Mouse (Mus musculus) heart, embryonic 16.5 days (tissue): Measurements from ENCODE around the gene Atp11a. TPM values are rescaled to one million over a fixed set of nuclear protein-coding genes. Genes with fewer than 3 reads are reported as not detected.

Experiments used
- ATAC-seq: fragments of 200-750 bp; cut with Nextera tagmentation; replicated peaks from 2 replicates; pipeline ENCODE4 v1.8.0; 2017; ENCODE audit warnings: moderate number of reproducible peaks; ENCODE audit not compliant: insufficient read depth, low FRiP score; ENCODE audit errors: extremely low read depth
- H3K27ac ChIP-seq: fragments of 300-500 bp; sonication (generic); 2 replicates; pipeline ENCODE4 v1.5.1; 2014; ENCODE audit warnings: mild to moderate bottlenecking, low read length, control low read depth, moderate library complexity
- H3K27me3 ChIP-seq: fragments of 300-500 bp; sonication (generic); 2 replicates; pipeline ENCODE4 v1.6.1; 2014; ENCODE audit warnings: low read length, mixed read lengths; ENCODE audit not compliant: control insufficient read depth, insufficient read depth
- H3K36me3 ChIP-seq: fragments of 300-500 bp; sonication (generic); 2 replicates; pipeline ENCODE4 v1.6.1; 2014; ENCODE audit not compliant: control insufficient read depth, insufficient read depth
- H3K4me1 ChIP-seq: fragments of 300-500 bp; sonication (generic); 2 replicates; pipeline ENCODE4 v1.6.1; 2014; ENCODE audit warnings: low read length, mixed read lengths; ENCODE audit not compliant: control insufficient read depth, insufficient read depth
- H3K4me2 ChIP-seq: fragments of 300-500 bp; sonication (generic); 2 replicates; pipeline ENCODE4 v1.6.1; 2014; ENCODE audit warnings: low read depth, mild to moderate bottlenecking, control low read depth, low read length
- H3K4me3 ChIP-seq: fragments of 300-500 bp; sonication (generic); 2 replicates; pipeline ENCODE4 v1.5.1; 2014; ENCODE audit warnings: mild to moderate bottlenecking, control low read depth, low read length
- H3K9ac ChIP-seq: fragments of 300-500 bp; sonication (generic); 2 replicates; pipeline ENCODE4 v1.6.1; 2014; ENCODE audit warnings: low read length, control low read depth
- H3K9me3 ChIP-seq: fragments of 300-500 bp; sonication (generic); replicated peaks from 2 replicates; pipeline ENCODE4 v1.6.1; 2016; ENCODE audit warnings: low read length; ENCODE audit not compliant: control insufficient read depth
- WGBS: fragments of 180-500 bp; shearing (Covaris S2); extraction: QIAGEN DNeasy Blood & Tissue Kit; methylation state at CpG from one replicate; pipeline ENCODE4 v1.1.7; 2014; 5-methylcytosine and 5-hydroxymethylcytosine counted together
- polyA plus RNA-seq: library from polyadenylated mRNA; unstranded; fragments of >200 nt; fragmentation: Nextera tagmentation; extraction: Ambion mirVana; gene quantifications from 2 replicates; pipeline ENCODE4 v1.2.1, GENCODE M21; 2015

The Atp11a gene
- polyA plus RNA-seq, 1 experiment from 2014 or later = 10.8 TPM

GRCm38 (mm10) chr8:12907730-12908129, 150.9 kb downstream of the Atp11a start:
- no peak for ATAC-seq
- no peaks in the 10 kb centered on the region for H3K27me3 ChIP-seq
- H3K27ac ChIP-seq = no peak overlapping the region
- H3K9ac ChIP-seq = no peak overlapping the region
- no peaks in the 10 kb centered on the region for H3K9me3 ChIP-seq
- 76% methylated on average over 4 of the region's 4 CpGs for WGBS
- no peaks in the 10 kb centered on the region for H3K36me3 ChIP-seq
- H3K4me1 ChIP-seq = peaks cover 4% of the 10 kb centered on the region
- H3K4me2 ChIP-seq = no peak overlapping the region
- H3K4me3 ChIP-seq = no peak overlapping the region

GRCm38 (mm10) chr8:12912011-12912410, 155.2 kb downstream of the Atp11a start:
- 0 out of 2 replicates have a peak, but pooled peaks cover 2% of the 10 kb centered on the region for H3K27me3 ChIP-seq
- H3K9ac ChIP-seq = no peak overlapping the region
- no peaks in the 10 kb centered on the region for H3K36me3 ChIP-seq
- WGBS = 47% methylated on average over 5 of the region's 5 CpGs
- no peak overlapping the region for H3K4me2 ChIP-seq
- ATAC-seq = no peak
- peaks cover 7% of the 10 kb centered on the region for H3K4me1 ChIP-seq
- H3K4me3 ChIP-seq = no peak overlapping the region
- H3K9me3 ChIP-seq = no peaks in the 10 kb centered on the region
- no peak overlapping the region for H3K27ac ChIP-seq

- 14% methylated on average over 42 of the region's 42 CpGs for WGBS
These were observed 158.6 kb downstream of the Atp11a start for GRCm38 (mm10) chr8:12915187-12916006.

GRCm38 (mm10) chr8:12916156-12916900, 159.5 kb downstream of the Atp11a start:
- Histone ChIP-seq H3K9ac (no peak overlapping the region; the same call in none of the 2 replicates), H3K27ac (no peak overlapping the region)

More at GRCm38 (mm10) chr8:12915187-12916006, 158.6 kb downstream of the Atp11a start:
- Histone ChIP-seq H3K27me3 (0 out of 2 replicates have a peak, but pooled peaks cover 2% of the 10 kb centered on the region), H3K4me3 (peak overlapping the region; percentile 47), H3K4me2 (peak overlapping the region; percentile 89), H3K27ac (no peak overlapping the region), H3K4me1 (peaks cover 8% of the 10 kb centered on the region; the same call in 1 of the 2 replicates), H3K9ac (peak overlapping the region; percentile 64), H3K36me3 (no peaks in the 10 kb centered on the region), H3K9me3 (no peaks in the 10 kb centered on the region)
- ATAC-seq = 0 out of 2 replicates have a peak, but pooled peaks have one; percentile 12

GRCm38 (mm10) chr8:12917029-12917428, 160.2 kb downstream of the Atp11a start:
- H3K9me3 ChIP-seq = no peaks in the 10 kb centered on the region
- peaks cover 8% of the 10 kb centered on the region; the same call in 1 of the 2 replicates for H3K4me1 ChIP-seq
- WGBS = 67% methylated on average over 3 of the region's 3 CpGs
- no peaks in the 10 kb centered on the region for H3K36me3 ChIP-seq
- no peak overlapping the region for H3K4me3 ChIP-seq
- 0 out of 2 replicates have a peak, but pooled peaks cover 2% of the 10 kb centered on the region for H3K27me3 ChIP-seq
- no peak overlapping the region for H3K9ac ChIP-seq
- no peak overlapping the region for H3K4me2 ChIP-seq
- no peak for ATAC-seq
- no peak overlapping the region for H3K27ac ChIP-seq

More at GRCm38 (mm10) chr8:12916156-12916900, 159.5 kb downstream of the Atp11a start:
- Histone ChIP-seq H3K9me3 (no peaks in the 10 kb centered on the region), H3K27me3 (0 out of 2 replicates have a peak, but pooled peaks cover 2% of the 10 kb centered on the region), H3K4me3 (peak overlapping the region; percentile 47), H3K4me2 (peak overlapping the region; percentile 89), H3K36me3 (no peaks in the 10 kb centered on the region), H3K4me1 (peaks cover 8% of the 10 kb centered on the region; the same call in 1 of the 2 replicates)
- ATAC-seq = no peak
- WGBS = 72% methylated on average over 16 of the region's 16 CpGs

- H3K4me1 ChIP-seq = peaks cover 8% of the 10 kb centered on the region; the same call in 1 of the 2 replicates
- H3K27me3 ChIP-seq = 0 out of 2 replicates have a peak, but pooled peaks cover 2% of the 10 kb centered on the region
- H3K27ac ChIP-seq = no peak overlapping the region
- ATAC-seq = no peak
- no peak overlapping the region for H3K4me3 ChIP-seq
- no peaks in the 10 kb centered on the region for H3K36me3 ChIP-seq
- H3K9ac ChIP-seq = no peak overlapping the region
- H3K9me3 ChIP-seq = no peaks in the 10 kb centered on the region
- 63% methylated on average over 4 of the region's 4 CpGs for WGBS
- no peak overlapping the region for H3K4me2 ChIP-seq
These were observed 161.0 kb downstream of the Atp11a start for GRCm38 (mm10) chr8:12917831-12918230.

Other genes with a start within 250 kb of the Atp11a start
- not detected in 2 replicates for gene Spaca7, start 184.0 kb upstream of the Atp11a start, polyA plus RNA-seq
- 27.5 and 29.4 TPM in 2 replicates for gene Tubgcp3, start 84.8 kb upstream of the Atp11a start, polyA plus RNA-seq
- gene Mcf2l, start 116.8 kb downstream of the Atp11a start, polyA plus RNA-seq = 11.0 and 11.1 TPM in 2 replicates